Mouse (Mus musculus) CD4-positive, CD25-positive, alpha-beta regulatory T cell (primary cell): ENCODE data around the gene 4931408C20Rik. TPM values are rescaled to one million over a fixed set of nuclear protein-coding genes. Genes with fewer than 3 reads are reported as not detected.

ENCODE experiments used
- polyA plus RNA-seq: library from polyadenylated mRNA; unstranded; fragments of 100-300 nt; shearing (Covaris generic); gene quantifications from one replicate; pipeline ENCODE4 v1.2.1, GENCODE M21; 2017

The 4931408C20Rik gene
- not detected for polyA plus RNA-seq

DNA sequence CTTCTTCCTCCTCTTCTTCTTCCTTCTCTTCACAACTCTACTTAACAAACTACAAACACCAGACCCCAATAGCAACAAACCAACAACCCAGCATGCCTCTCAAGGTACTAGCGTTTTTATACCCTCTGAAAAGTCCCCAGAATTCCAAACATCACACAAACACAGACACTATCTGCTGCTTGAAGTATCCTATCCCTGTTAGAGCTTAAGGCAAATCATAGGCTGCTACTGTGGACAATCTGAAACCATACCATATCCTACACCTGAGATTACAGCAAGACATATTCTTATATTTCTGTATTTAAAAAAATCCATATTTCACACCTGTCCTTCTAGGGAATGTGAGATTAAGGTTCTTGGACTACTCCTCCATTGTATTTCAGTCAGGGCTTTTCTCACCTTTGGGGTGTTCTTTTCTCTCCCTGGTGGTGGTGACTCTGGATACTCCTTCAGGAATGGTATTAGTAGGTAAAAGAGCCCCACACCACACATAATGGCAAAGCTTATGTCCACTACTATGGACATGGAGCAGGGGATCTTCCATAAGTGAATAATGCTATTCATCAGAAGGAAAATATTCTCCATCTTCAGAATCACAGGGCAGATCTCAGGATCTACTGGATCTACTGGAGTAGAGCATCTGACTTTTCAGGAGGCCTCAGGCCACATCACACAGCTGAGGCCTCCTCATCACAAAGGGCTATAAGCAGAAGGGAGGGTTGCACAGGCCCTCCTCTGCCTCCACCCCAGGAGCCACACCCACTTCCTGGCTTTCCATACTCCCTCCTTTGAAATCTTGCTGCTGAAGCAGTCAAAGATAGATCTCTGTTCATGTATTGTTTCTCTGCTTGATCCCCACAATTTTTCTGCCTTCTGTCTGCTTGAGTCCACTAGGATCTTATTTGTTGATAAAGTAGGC is at the start of gene 4931408C20Rik:
Gene 4931408C20Rik (minus strand): TSS at position 619 of the 919 bp plus-strand sequence.

